Mouse (Mus musculus) embryonic facial prominence, embryonic 15.5 days (tissue): Measurements from ENCODE around the gene Abcd4. TPM values are rescaled to one million over a fixed set of nuclear protein-coding genes. Genes with fewer than 3 reads are reported as not detected.

Experiments used
- ATAC-seq: fragments of 200-750 bp; cut with Nextera tagmentation; 2 replicates; pipeline ENCODE4 v1.8.0; 2017; ENCODE audit warnings: low read depth, moderate TSS enrichment; ENCODE audit not compliant: insufficient number of reproducible peaks, low FRiP score, low TSS enrichment
- H3K27ac ChIP-seq: fragments of 300-500 bp; sonication (generic); replicated peaks from 2 replicates; pipeline ENCODE4 v1.5.1; 2015; ENCODE audit warnings: mild to moderate bottlenecking, inconsistent platforms
- H3K27me3 ChIP-seq: fragments of 300-500 bp; sonication (generic); 2 replicates; pipeline ENCODE4 v1.6.1; 2015; ENCODE audit warnings: inconsistent platforms
- H3K36me3 ChIP-seq: fragments of 300-500 bp; sonication (generic); 2 replicates; pipeline ENCODE4 v1.6.1; 2015; ENCODE audit warnings: mild to moderate bottlenecking, inconsistent platforms
- H3K4me1 ChIP-seq: fragments of 300-500 bp; sonication (generic); 2 replicates; pipeline ENCODE4 v1.6.1; 2015; ENCODE audit warnings: inconsistent platforms
- H3K4me2 ChIP-seq: fragments of 300-500 bp; sonication (generic); replicated peaks from 2 replicates; pipeline ENCODE4 v1.6.1; 2015; ENCODE audit warnings: mild to moderate bottlenecking, inconsistent platforms
- H3K4me3 ChIP-seq: fragments of 300-500 bp; sonication (generic); replicated peaks from 2 replicates; pipeline ENCODE4 v1.5.1; 2015; ENCODE audit warnings: mild to moderate bottlenecking, inconsistent platforms
- H3K9ac ChIP-seq: fragments of 300-500 bp; sonication (generic); 2 replicates; pipeline ENCODE4 v1.6.1; 2015; ENCODE audit warnings: inconsistent platforms
- H3K9me3 ChIP-seq: fragments of 300-500 bp; sonication (generic); replicated peaks from 2 replicates; pipeline ENCODE4 v1.6.1; 2016; ENCODE audit warnings: inconsistent platforms
- WGBS: fragments of 180-500 bp; shearing (Covaris S2); methylation state at CpG from one replicate; pipeline ENCODE4 v1.1.7; 2015; 5-methylcytosine and 5-hydroxymethylcytosine counted together
- polyA plus RNA-seq: library from polyadenylated mRNA; unstranded; fragments of >200 nt; fragmentation: Nextera tagmentation; extraction: Ambion mirVana; gene quantifications from 2 replicates; pipeline ENCODE4 v1.2.1, GENCODE M21; 2015

Gene Abcd4
- 13.4 and 17.0 TPM in 2 replicates for polyA plus RNA-seq

- peak within 1 kb of the TSS; percentile 82 for H3K27ac ChIP-seq
- under 1% methylated on average over 34 of the region's 34 CpGs for WGBS
- peak within 1 kb of the TSS; percentile 87 for H3K4me3 ChIP-seq
- H3K4me1 ChIP-seq: 0 out of 2 replicates have a peak, but pooled peaks cover 6% of the 10 kb centered on the region
- H3K36me3 ChIP-seq: peaks cover 7% of the 10 kb centered on the region
- H3K4me2 ChIP-seq: peak within 1 kb of the TSS; percentile 67
- peak; percentile 99 for ATAC-seq
- H3K9me3 ChIP-seq: no peaks in the 10 kb centered on the region
- H3K27me3 ChIP-seq: no peaks in the 10 kb centered on the region
- H3K9ac ChIP-seq: peak within 1 kb of the TSS; percentile 91
Observed at GRCm38 (mm10) chr12:84616977-84617630, at the start of gene Abcd4. Gene Abcd4, minus strand, starts transcription at chr12:84617413.

GRCm38 (mm10) chr12:84653912-84654311 is 36.7 kb upstream of the Abcd4 start:
- Histone ChIP-seq H3K4me2 (no peak overlapping the region), H3K27ac (no peak overlapping the region), H3K9me3 (no peaks in the 10 kb centered on the region), H3K4me3 (no peak overlapping the region), H3K27me3 (peaks cover 7% of the 10 kb centered on the region; the same call in 1 of the 2 replicates), H3K36me3 (no peaks in the 10 kb centered on the region), H3K4me1 (no peaks in the 10 kb centered on the region), H3K9ac (no peak overlapping the region)
- no peak for ATAC-seq
- 14% methylated on average over 3 of the region's 3 CpGs for WGBS

- Histone ChIP-seq H3K4me2 (no peak overlapping the region), H3K27me3 (peaks cover 7% of the 10 kb centered on the region; the same call in 1 of the 2 replicates), H3K9ac (no peak overlapping the region), H3K4me3 (no peak overlapping the region), H3K36me3 (no peaks in the 10 kb centered on the region), H3K9me3 (no peaks in the 10 kb centered on the region), H3K27ac (no peak overlapping the region), H3K4me1 (no peaks in the 10 kb centered on the region)
- 80% methylated on average over 13 of the region's 13 CpGs for WGBS
- ATAC-seq: no peak
Observed at GRCm38 (mm10) chr12:84650234-84650633, 33.0 kb upstream of the Abcd4 start.

DNA sequence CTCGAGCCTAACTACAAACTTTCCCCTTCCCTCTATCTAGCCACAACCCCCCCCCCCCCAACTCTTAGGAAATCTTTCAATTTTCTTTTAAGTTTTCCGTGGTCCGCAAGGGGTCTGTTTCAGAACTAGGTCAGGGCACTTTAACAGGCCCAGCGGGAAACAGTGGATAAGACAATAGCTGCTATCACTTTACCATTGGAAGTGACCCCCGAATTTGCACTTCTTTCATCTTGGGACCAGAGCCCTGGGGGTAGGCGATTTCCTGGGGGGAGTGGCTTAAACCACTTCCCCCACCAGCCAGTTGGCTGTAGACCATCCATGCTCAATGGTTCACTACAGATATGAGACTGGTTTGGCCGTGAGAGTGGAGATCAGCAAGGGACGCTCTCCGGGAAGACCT is 23.4 kb upstream of the Abcd4 start, which contains the start of gene Vrtn:
Gene Vrtn, plus strand, starts transcription at position 366 of the 400 bp plus-strand sequence.
- no peak for ATAC-seq
- 6% methylated on average over 9 of the region's 9 CpGs for WGBS

DNA sequence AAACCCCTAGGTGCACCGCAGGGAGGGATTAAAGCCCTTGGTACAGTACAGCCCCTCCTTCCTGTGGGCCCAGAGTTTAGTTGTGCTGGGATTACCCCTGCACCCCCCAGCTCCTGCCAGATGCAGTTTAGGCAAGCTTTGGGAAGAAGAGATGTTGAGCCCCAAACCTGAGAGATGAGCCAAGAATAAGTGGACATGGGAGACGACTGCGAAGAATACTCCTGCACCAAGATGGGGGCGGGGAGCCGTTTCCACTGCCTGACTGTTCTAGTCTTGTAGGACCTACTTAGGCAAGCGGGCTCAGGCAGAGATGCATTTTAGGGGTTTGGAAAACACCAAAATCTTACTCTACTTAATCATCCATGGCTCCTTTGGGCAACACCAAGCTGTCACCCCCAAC is 23.0 kb upstream of the Abcd4 start:
- H3K4me3 ChIP-seq: no peak overlapping the region
- no peaks in the 10 kb centered on the region for H3K4me1 ChIP-seq
- H3K9me3 ChIP-seq: no peaks in the 10 kb centered on the region
- no peak overlapping the region for H3K9ac ChIP-seq
- H3K36me3 ChIP-seq: no peaks in the 10 kb centered on the region
- ATAC-seq: no peak
- no peak overlapping the region for H3K27ac ChIP-seq
- WGBS: 13% methylated on average over 6 of the region's 6 CpGs
- peaks cover 43% of the 10 kb centered on the region for H3K27me3 ChIP-seq
- H3K4me2 ChIP-seq: no peak overlapping the region

More for the DNA sequence above, 23.4 kb upstream of the Abcd4 start, which contains the start of gene Vrtn:
- peaks cover 43% of the 10 kb centered on the region for H3K27me3 ChIP-seq
- H3K4me3 ChIP-seq: no peak within 1 kb of the TSS
- H3K27ac ChIP-seq: no peak within 1 kb of the TSS
- no peaks in the 10 kb centered on the region for H3K9me3 ChIP-seq
- no peaks in the 10 kb centered on the region for H3K36me3 ChIP-seq
- H3K9ac ChIP-seq: no peak within 1 kb of the TSS
- no peak within 1 kb of the TSS for H3K4me2 ChIP-seq
- H3K4me1 ChIP-seq: no peaks in the 10 kb centered on the region

DNA sequence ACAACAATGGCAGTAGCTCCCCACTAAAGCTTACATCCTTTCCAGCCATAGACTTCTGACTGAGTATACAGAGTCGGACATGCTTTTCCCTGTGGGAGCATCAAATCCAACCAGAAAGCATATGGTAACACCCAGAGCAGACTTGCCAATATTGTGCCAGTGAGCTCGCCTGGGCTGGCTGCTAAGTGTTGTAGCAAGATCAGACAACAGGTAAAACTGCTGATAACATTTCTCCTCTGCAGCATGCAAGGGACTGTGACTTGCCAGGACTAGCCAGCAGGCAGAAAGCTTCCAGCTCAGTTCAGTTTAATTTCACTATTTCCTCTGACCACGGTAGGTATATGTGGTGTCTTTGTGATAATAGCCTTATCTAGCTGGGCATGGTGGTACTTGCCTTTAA is 14.7 kb upstream of the Abcd4 start:
- Histone ChIP-seq H3K27ac (no peak overlapping the region), H3K4me2 (no peak overlapping the region), H3K4me1 (no peaks in the 10 kb centered on the region), H3K9me3 (no peaks in the 10 kb centered on the region), H3K9ac (no peak overlapping the region), H3K27me3 (0 out of 2 replicates have a peak, but pooled peaks cover under 1% of the 10 kb centered on the region), H3K36me3 (no peaks in the 10 kb centered on the region), H3K4me3 (no peak overlapping the region)
- ATAC-seq: no peak
- WGBS: 48% methylated on average over 3 of the region's 3 CpGs

GRCm38 (mm10) chr12:84625116-84625515 is 7.9 kb upstream of the Abcd4 start:
- H3K9ac ChIP-seq: no peak overlapping the region
- WGBS: 7% methylated on average over 9 of the region's 9 CpGs
- H3K27me3 ChIP-seq: peaks cover 33% of the 10 kb centered on the region
- no peaks in the 10 kb centered on the region for H3K36me3 ChIP-seq
- no peaks in the 10 kb centered on the region for H3K9me3 ChIP-seq
- no peaks in the 10 kb centered on the region for H3K4me1 ChIP-seq
- H3K4me2 ChIP-seq: no peak overlapping the region
- H3K4me3 ChIP-seq: no peak overlapping the region
- ATAC-seq: no peak
- H3K27ac ChIP-seq: no peak overlapping the region

GRCm38 (mm10) chr12:84624601-84625000 is 7.4 kb upstream of the Abcd4 start:
- H3K4me3 ChIP-seq: no peak overlapping the region
- ATAC-seq: no peak
- no peak overlapping the region for H3K9ac ChIP-seq
- no peak overlapping the region for H3K27ac ChIP-seq
- 21% methylated on average over 8 of the region's 8 CpGs for WGBS
- H3K36me3 ChIP-seq: no peaks in the 10 kb centered on the region
- H3K4me2 ChIP-seq: no peak overlapping the region
- H3K27me3 ChIP-seq: peaks cover 33% of the 10 kb centered on the region
- H3K4me1 ChIP-seq: no peaks in the 10 kb centered on the region
- H3K9me3 ChIP-seq: no peaks in the 10 kb centered on the region

GRCm38 (mm10) chr12:84620975-84621374 is 3.8 kb upstream of the Abcd4 start:
- H3K4me3 ChIP-seq: no peak overlapping the region
- H3K9ac ChIP-seq: no peak overlapping the region
- no peaks in the 10 kb centered on the region for H3K9me3 ChIP-seq
- H3K4me2 ChIP-seq: no peak overlapping the region
- H3K36me3 ChIP-seq: no peaks in the 10 kb centered on the region
- no peak for ATAC-seq
- H3K4me1 ChIP-seq: 0 out of 2 replicates have a peak, but pooled peaks cover 3% of the 10 kb centered on the region
- no peak overlapping the region for H3K27ac ChIP-seq
- H3K27me3 ChIP-seq: peaks cover 23% of the 10 kb centered on the region

DNA sequence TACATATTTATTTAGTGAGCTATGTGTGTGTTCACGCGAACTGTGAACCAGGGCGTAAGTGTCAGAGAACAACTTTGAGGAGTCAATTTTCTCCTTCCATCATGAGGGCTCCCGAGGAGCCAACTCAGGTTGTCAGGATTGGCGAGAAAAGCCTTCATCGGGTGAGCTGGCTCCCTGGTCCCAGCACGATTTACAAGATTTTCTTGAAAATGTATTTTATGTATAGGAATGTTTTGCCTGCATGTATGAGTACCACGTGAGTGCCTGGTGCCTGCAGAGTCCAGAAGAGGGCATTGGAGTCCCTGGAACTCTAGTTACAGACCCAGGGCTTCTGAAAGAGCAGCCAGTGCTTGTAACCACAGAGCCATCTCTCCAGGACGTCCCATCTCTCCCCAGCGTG is 450 bp upstream of the Abcd4 start:
- Histone ChIP-seq H3K4me1 (0 out of 2 replicates have a peak, but pooled peaks cover 6% of the 10 kb centered on the region), H3K4me2 (peak overlapping the region; percentile 67), H3K27me3 (no peaks in the 10 kb centered on the region), H3K9ac (peak overlapping the region; percentile 33; the same call in 1 of the 2 replicates), H3K36me3 (peaks cover 2% of the 10 kb centered on the region; the same call in 1 of the 2 replicates), H3K4me3 (peak overlapping the region; percentile 87), H3K9me3 (no peaks in the 10 kb centered on the region), H3K27ac (0 out of 2 replicates have a peak overlapping the region, but pooled peaks have one; percentile 51)
- peak; percentile 55; the same call in 1 of the 2 replicates for ATAC-seq
- 2% methylated on average over 10 of the region's 10 CpGs for WGBS

- Histone ChIP-seq H3K27me3 (no peaks in the 10 kb centered on the region), H3K4me3 (no peak overlapping the region), H3K27ac (no peak overlapping the region), H3K4me2 (no peak overlapping the region), H3K9me3 (no peaks in the 10 kb centered on the region), H3K9ac (no peak overlapping the region), H3K36me3 (peaks cover 15% of the 10 kb centered on the region), H3K4me1 (0 out of 2 replicates have a peak, but pooled peaks cover 6% of the 10 kb centered on the region)
- no peak for ATAC-seq
- 72% methylated on average over 7 of the region's 7 CpGs for WGBS
Observed at GRCm38 (mm10) chr12:84614524-84614923, 2.7 kb downstream of the Abcd4 start.
